Mouse (Mus musculus) stomach, postnatal 0 days (tissue): ENCODE results near the gene Fam83g. TPM values are rescaled to one million over a fixed set of nuclear protein-coding genes. Genes with fewer than 3 reads are reported as not detected.
A peak's percentile ranks its signal among the peaks of the same experiment; 100 is the strongest.

Source experiments
- ATAC-seq: fragments of 200-750 bp; cut with Nextera tagmentation; 2 replicates; pipeline ENCODE4 v1.8.0; 2017; ENCODE audit not compliant: low FRiP score, low TSS enrichment
- DNase-seq: peaks from one replicate; pipeline ENCODE4 v3.0.0-alpha.2; 2016; ENCODE audit warnings: low spot score
- H3K27ac ChIP-seq: fragments of 300-500 bp; sonication (generic); replicated peaks from 2 replicates; pipeline ENCODE4 v1.5.1; 2014; ENCODE audit warnings: mild to moderate bottlenecking, control low read depth
- H3K27me3 ChIP-seq: fragments of 300-500 bp; sonication (generic); 2 replicates; pipeline ENCODE4 v1.6.1; 2014; ENCODE audit warnings: low read length; ENCODE audit not compliant: control insufficient read depth, insufficient read depth
- H3K36me3 ChIP-seq: fragments of 300-500 bp; sonication (generic); 2 replicates; pipeline ENCODE4 v1.6.1; 2014; ENCODE audit warnings: low read length, mixed read lengths; ENCODE audit not compliant: control insufficient read depth, insufficient read depth
- H3K4me1 ChIP-seq: fragments of 300-500 bp; sonication (generic); replicated peaks from 2 replicates; pipeline ENCODE4 v1.6.1; 2014; ENCODE audit warnings: antibody characterized with exemption; ENCODE audit not compliant: control insufficient read depth, insufficient read depth
- H3K4me2 ChIP-seq: fragments of 300-500 bp; sonication (generic); replicated peaks from 2 replicates; pipeline ENCODE4 v1.6.1; 2014; ENCODE audit warnings: low read depth, mild to moderate bottlenecking, control low read depth, moderate library complexity
- H3K4me3 ChIP-seq: fragments of 300-500 bp; sonication (generic); 2 replicates; pipeline ENCODE4 v1.5.1; 2014; ENCODE audit warnings: low read depth, low read length, control low read depth
- H3K9ac ChIP-seq: fragments of 300-500 bp; sonication (generic); 2 replicates; pipeline ENCODE4 v1.6.1; 2014; ENCODE audit warnings: mild to moderate bottlenecking, low read length, control low read depth, mixed read lengths
- H3K9me3 ChIP-seq: fragments of 300-500 bp; sonication (generic); 2 replicates; pipeline ENCODE4 v1.6.1; 2016; ENCODE audit warnings: low read length; ENCODE audit not compliant: control insufficient read depth
- CTCF ChIP-seq: IDR thresholded peaks from 2 replicates; pipeline ENCODE4 v1.5.1; 2016; ENCODE audit warnings: antibody characterized with exemption, low read depth, mild to moderate bottlenecking, moderate library complexity
- EP300 ChIP-seq: optimal IDR thresholded peaks from 2 replicates; pipeline ENCODE3; 2016; ENCODE audit warnings: antibody characterized with exemption
- WGBS: fragments of 180-500 bp; shearing (Covaris S2); extraction: QIAGEN DNeasy Blood & Tissue Kit; methylation state at CpG from one replicate; pipeline ENCODE4 v1.1.7; 2014; 5-methylcytosine and 5-hydroxymethylcytosine counted together
- polyA plus RNA-seq: library from polyadenylated mRNA; unstranded; fragments of >200 nt; fragmentation: Nextera tagmentation; extraction: Ambion mirVana; gene quantifications from 2 replicates; pipeline ENCODE4 v1.2.1, GENCODE M21; 2015

Gene Fam83g
- polyA plus RNA-seq, 1 experiment from 2014 or later = 4.5 TPM

GRCm38 (mm10) chr11:61673686-61674085 is 10.2 kb upstream of the Fam83g start:
- ATAC-seq = no peak
- 45% methylated on average over 8 of the region's 8 CpGs for WGBS
- no peak overlapping the region for H3K4me3 ChIP-seq

GRCm38 (mm10) chr11:61674151-61674838 is 9.6 kb upstream of the Fam83g start:
- H3K4me2 ChIP-seq = no peak overlapping the region
- WGBS = 37% methylated on average over 19 of the region's 19 CpGs
- no peaks in the 10 kb centered on the region for H3K27me3 ChIP-seq
- TF ChIP-seq EP300 (no peak), CTCF (no peak)
- 0 out of 2 replicates have a peak, but pooled peaks cover 2% of the 10 kb centered on the region for H3K4me1 ChIP-seq
- ATAC-seq (peak; percentile 27), DNase-seq (no peak)
- H3K27ac ChIP-seq = no peak overlapping the region
- H3K36me3 ChIP-seq = no peaks in the 10 kb centered on the region
- H3K9me3 ChIP-seq = no peaks in the 10 kb centered on the region
- H3K9ac ChIP-seq = no peak overlapping the region
- no peak overlapping the region for H3K4me3 ChIP-seq

More at GRCm38 (mm10) chr11:61673686-61674085, 10.2 kb upstream of the Fam83g start:
- no peak overlapping the region for H3K4me2 ChIP-seq
- H3K4me1 ChIP-seq = 0 out of 2 replicates have a peak, but pooled peaks cover 2% of the 10 kb centered on the region
- no peaks in the 10 kb centered on the region for H3K9me3 ChIP-seq
- H3K27me3 ChIP-seq = no peaks in the 10 kb centered on the region
- H3K36me3 ChIP-seq = no peaks in the 10 kb centered on the region
- DNase-seq = peak; percentile 46
- no peak overlapping the region for H3K9ac ChIP-seq
- TF ChIP-seq CTCF (peak; percentile 57), EP300 (no peak)
- H3K27ac ChIP-seq = no peak overlapping the region

- WGBS = 14% methylated on average over 8 of the region's 8 CpGs
- Histone ChIP-seq H3K4me1 (0 out of 2 replicates have a peak, but pooled peaks cover 2% of the 10 kb centered on the region), H3K4me3 (no peak overlapping the region), H3K36me3 (no peaks in the 10 kb centered on the region), H3K9ac (no peak overlapping the region), H3K4me2 (no peak overlapping the region), H3K9me3 (no peaks in the 10 kb centered on the region), H3K27ac (no peak overlapping the region), H3K27me3 (no peaks in the 10 kb centered on the region)
- peak; percentile 39; the same call in 1 of the 2 replicates for ATAC-seq
- DNase-seq = peak; percentile 63
- no peak for TF ChIP-seq EP300
- peak; percentile 71 for TF ChIP-seq CTCF
These were observed 9.1 kb upstream of the Fam83g start for GRCm38 (mm10) chr11:61674839-61675159.

- 28% methylated on average over 2 of the region's 2 CpGs for WGBS
- H3K27ac ChIP-seq = no peak overlapping the region
- no peaks in the 10 kb centered on the region for H3K27me3 ChIP-seq
- 0 out of 2 replicates have a peak, but pooled peaks cover 2% of the 10 kb centered on the region for H3K4me1 ChIP-seq
- no peaks in the 10 kb centered on the region for H3K9me3 ChIP-seq
- no peak overlapping the region for H3K4me3 ChIP-seq
- TF ChIP-seq EP300 (no peak), CTCF (no peak)
- no peak overlapping the region for H3K9ac ChIP-seq
- no peak overlapping the region for H3K4me2 ChIP-seq
- no peaks in the 10 kb centered on the region for H3K36me3 ChIP-seq
- ATAC-seq = no peak
- no peak for DNase-seq
These were observed 8.6 kb upstream of the Fam83g start for GRCm38 (mm10) chr11:61675332-61675731.

- Histone ChIP-seq H3K27me3 (no peaks in the 10 kb centered on the region), H3K4me2 (no peak overlapping the region), H3K9me3 (no peaks in the 10 kb centered on the region), H3K36me3 (no peaks in the 10 kb centered on the region), H3K9ac (no peak overlapping the region), H3K4me3 (no peak overlapping the region), H3K27ac (0 out of 2 replicates have a peak overlapping the region, but pooled peaks have one; percentile 35), H3K4me1 (0 out of 2 replicates have a peak, but pooled peaks cover 2% of the 10 kb centered on the region)
- TF ChIP-seq EP300 (no peak), CTCF (no peak)
- no peak for ATAC-seq
- DNase-seq = no peak
- 74% methylated on average over 7 of the region's 7 CpGs for WGBS
These were observed 7.6 kb upstream of the Fam83g start for GRCm38 (mm10) chr11:61676216-61676854.

GRCm38 (mm10) chr11:61677709-61678108 is 6.2 kb upstream of the Fam83g start:
- ATAC-seq = no peak
- TF ChIP-seq EP300 (no peak), CTCF (no peak)
- no peaks in the 10 kb centered on the region for H3K36me3 ChIP-seq
- DNase-seq = no peak
- H3K9me3 ChIP-seq = no peaks in the 10 kb centered on the region
- no peaks in the 10 kb centered on the region for H3K4me1 ChIP-seq
- no peak overlapping the region for H3K9ac ChIP-seq
- H3K4me2 ChIP-seq = no peak overlapping the region
- WGBS = 86% methylated on average over 4 of the region's 4 CpGs
- no peaks in the 10 kb centered on the region for H3K27me3 ChIP-seq
- H3K4me3 ChIP-seq = no peak overlapping the region
- H3K27ac ChIP-seq = no peak overlapping the region
